Mouse (Mus musculus) heart, postnatal 0 days (tissue): ENCODE measurements around the gene Mas1. TPM values are rescaled to one million over a fixed set of nuclear protein-coding genes. Genes with fewer than 3 reads are reported as not detected.

Source experiments
- ATAC-seq: fragments of 200-750 bp; cut with Nextera tagmentation; 2 replicates; pipeline ENCODE4 v1.8.0; 2017; ENCODE audit warnings: low read depth, moderate number of reproducible peaks, moderate library complexity; ENCODE audit not compliant: insufficient read depth
- DNase-seq: peaks from one replicate; pipeline ENCODE4 v3.0.0-alpha.2; 2016; ENCODE audit warnings: low spot score
- H3K27ac ChIP-seq: fragments of 300-500 bp; sonication (generic); 2 replicates; pipeline ENCODE4 v1.5.1; 2014; ENCODE audit warnings: low read depth, mild to moderate bottlenecking
- H3K27me3 ChIP-seq: fragments of 300-500 bp; sonication (generic); 2 replicates; pipeline ENCODE4 v1.6.1; 2014; ENCODE audit warnings: low read length, mixed read lengths; ENCODE audit not compliant: control insufficient read depth, insufficient read depth
- H3K36me3 ChIP-seq: fragments of 300-500 bp; sonication (generic); replicated peaks from 2 replicates; pipeline ENCODE4 v1.6.1; 2014; ENCODE audit warnings: low read length, mixed read lengths; ENCODE audit not compliant: control insufficient read depth, insufficient read depth
- H3K4me1 ChIP-seq: fragments of 300-500 bp; sonication (generic); 2 replicates; pipeline ENCODE4 v1.6.1; 2014; ENCODE audit warnings: antibody characterized with exemption; ENCODE audit not compliant: control insufficient read depth, insufficient read depth
- H3K4me2 ChIP-seq: fragments of 300-500 bp; sonication (generic); 2 replicates; pipeline ENCODE4 v1.6.1; 2014; ENCODE audit warnings: low read depth, mild to moderate bottlenecking, low read length, moderate library complexity
- H3K4me3 ChIP-seq: fragments of 300-500 bp; sonication (generic); 2 replicates; pipeline ENCODE4 v1.5.1; 2014; ENCODE audit warnings: low read depth, low read length
- H3K9ac ChIP-seq: fragments of 300-500 bp; sonication (generic); replicated peaks from 2 replicates; pipeline ENCODE4 v1.6.1; 2014; ENCODE audit warnings: low read depth, low read length, mixed read lengths
- H3K9me3 ChIP-seq: fragments of 300-500 bp; sonication (generic); replicated peaks from 2 replicates; pipeline ENCODE4 v1.6.1; 2016; ENCODE audit warnings: low read length; ENCODE audit not compliant: control insufficient read depth
- CTCF ChIP-seq: IDR thresholded peaks from 2 replicates; pipeline ENCODE4 v1.5.1; 2016; ENCODE audit warnings: antibody characterized with exemption, control low read depth, low read depth
- EP300 ChIP-seq: IDR thresholded peaks from 2 replicates; pipeline ENCODE4 v1.6.1; 2016; ENCODE audit warnings: antibody characterized with exemption, low read depth
- WGBS: fragments of 180-500 bp; shearing (Covaris S2); extraction: QIAGEN DNeasy Blood & Tissue Kit; methylation state at CpG from one replicate; pipeline ENCODE4 v1.1.7; 2014; 5-methylcytosine and 5-hydroxymethylcytosine counted together
- polyA plus RNA-seq: library from polyadenylated mRNA; unstranded; fragments of >200 nt; fragmentation: Nextera tagmentation; extraction: Ambion mirVana; gene quantifications from 2 replicates; pipeline ENCODE4 v1.2.1, GENCODE M21; 2015
- total RNA-seq: library from RNA; depleted of rRNA; stranded (reverse); fragments of >200 nt; gene quantifications from 2 replicates; pipeline ENCODE4 v1.2.3, GENCODE M21; 2014; ENCODE audit warnings: low replicate concordance

The Mas1 gene
- total and polyA plus RNA-seq, 2 experiments from 2014 or later: 0.27 TPM; not detected in 1

GRCm38 (mm10) chr17:12857395-12857794 is 10.5 kb downstream of the Mas1 start:
- H3K27me3 ChIP-seq: no peaks in the 10 kb centered on the region
- no peak for ATAC-seq
- no peak for TF ChIP-seq CTCF
- no peak for TF ChIP-seq EP300
- H3K4me2 ChIP-seq: no peak overlapping the region
- no peaks in the 10 kb centered on the region for H3K9me3 ChIP-seq
- no peak overlapping the region for H3K27ac ChIP-seq
- WGBS: 47% methylated on average over 3 of the region's 3 CpGs
- no peak for DNase-seq
- no peak overlapping the region for H3K4me3 ChIP-seq
- no peak overlapping the region for H3K9ac ChIP-seq
- no peaks in the 10 kb centered on the region for H3K4me1 ChIP-seq
- no peaks in the 10 kb centered on the region for H3K36me3 ChIP-seq

- ATAC-seq: no peak
Observed at GRCm38 (mm10) chr17:12854386-12854785, 13.6 kb downstream of the Mas1 start.

GRCm38 (mm10) chr17:12853821-12854220 is 14.1 kb downstream of the Mas1 start:
- no peak overlapping the region for H3K9ac ChIP-seq
- no peaks in the 10 kb centered on the region for H3K4me1 ChIP-seq
- no peaks in the 10 kb centered on the region for H3K36me3 ChIP-seq
- H3K9me3 ChIP-seq: no peaks in the 10 kb centered on the region
- no peak for ATAC-seq
- no peak overlapping the region for H3K4me2 ChIP-seq
- H3K27ac ChIP-seq: no peak overlapping the region
- H3K4me3 ChIP-seq: no peak overlapping the region
- TF ChIP-seq CTCF (no peak), EP300 (no peak)
- DNase-seq: no peak
- WGBS: 61% methylated on average over 2 of the region's 2 CpGs
- H3K27me3 ChIP-seq: no peaks in the 10 kb centered on the region

More at GRCm38 (mm10) chr17:12854386-12854785, 13.6 kb downstream of the Mas1 start:
- Histone ChIP-seq H3K27ac (no peak overlapping the region), H3K4me3 (no peak overlapping the region), H3K4me1 (no peaks in the 10 kb centered on the region), H3K27me3 (no peaks in the 10 kb centered on the region), H3K36me3 (no peaks in the 10 kb centered on the region), H3K4me2 (no peak overlapping the region), H3K9me3 (no peaks in the 10 kb centered on the region), H3K9ac (no peak overlapping the region)
- TF ChIP-seq CTCF (no peak), EP300 (no peak)
- no peak for DNase-seq
- 91% methylated on average over 11 of the region's 11 CpGs for WGBS

- H3K27me3 ChIP-seq: no peaks in the 10 kb centered on the region
- DNase-seq: no peak
- H3K9me3 ChIP-seq: no peaks in the 10 kb centered on the region
- H3K9ac ChIP-seq: no peak overlapping the region
- no peak for ATAC-seq
- H3K4me3 ChIP-seq: no peak overlapping the region
- no peak overlapping the region for H3K27ac ChIP-seq
- TF ChIP-seq EP300: no peak
- TF ChIP-seq CTCF: no peak
- no peak overlapping the region for H3K4me2 ChIP-seq
- no peaks in the 10 kb centered on the region for H3K36me3 ChIP-seq
- H3K4me1 ChIP-seq: no peaks in the 10 kb centered on the region
- 74% methylated on average over 11 of the region's 11 CpGs for WGBS
Observed at GRCm38 (mm10) chr17:12851689-12852088, 16.3 kb downstream of the Mas1 start.

- H3K4me1 ChIP-seq: no peaks in the 10 kb centered on the region
- no peak overlapping the region for H3K9ac ChIP-seq
- H3K9me3 ChIP-seq: no peaks in the 10 kb centered on the region
- no peak overlapping the region for H3K27ac ChIP-seq
- 76% methylated on average over 8 of the region's 8 CpGs for WGBS
- TF ChIP-seq CTCF (no peak), EP300 (no peak)
- H3K27me3 ChIP-seq: no peaks in the 10 kb centered on the region
- DNase-seq (no peak), ATAC-seq (no peak)
- H3K4me2 ChIP-seq: no peak overlapping the region
- no peak overlapping the region for H3K4me3 ChIP-seq
- no peaks in the 10 kb centered on the region for H3K36me3 ChIP-seq
Observed at GRCm38 (mm10) chr17:12849778-12850382, 18.1 kb downstream of the Mas1 start.

- ATAC-seq: no peak
- WGBS: 57% methylated on average over 4 of the region's 4 CpGs
- TF ChIP-seq CTCF (no peak), EP300 (no peak)
Observed at GRCm38 (mm10) chr17:12847736-12848135, 20.2 kb downstream of the Mas1 start.

More at GRCm38 (mm10) chr17:12847736-12848135, 20.2 kb downstream of the Mas1 start:
- no peaks in the 10 kb centered on the region for H3K4me1 ChIP-seq
- no peak overlapping the region for H3K4me3 ChIP-seq
- no peak for DNase-seq
- H3K36me3 ChIP-seq: no peaks in the 10 kb centered on the region
- H3K27me3 ChIP-seq: no peaks in the 10 kb centered on the region
- no peak overlapping the region for H3K27ac ChIP-seq
- no peak overlapping the region for H3K4me2 ChIP-seq
- H3K9ac ChIP-seq: no peak overlapping the region
- no peaks in the 10 kb centered on the region for H3K9me3 ChIP-seq
